Mouse (Mus musculus): ENCODE results near the gene Gm13288. TPM values are rescaled to one million over a fixed set of nuclear protein-coding genes. Genes with fewer than 3 reads are reported as not detected.
"Not testable (repeated sequence)": the region's sequence is repeated elsewhere in the genome, so short reads cannot be mapped to it uniquely, and the experiment has no call there.

The Gm13288 gene
- total RNA-seq, 2 experiments from 2014 or later, result not detected

DNA sequence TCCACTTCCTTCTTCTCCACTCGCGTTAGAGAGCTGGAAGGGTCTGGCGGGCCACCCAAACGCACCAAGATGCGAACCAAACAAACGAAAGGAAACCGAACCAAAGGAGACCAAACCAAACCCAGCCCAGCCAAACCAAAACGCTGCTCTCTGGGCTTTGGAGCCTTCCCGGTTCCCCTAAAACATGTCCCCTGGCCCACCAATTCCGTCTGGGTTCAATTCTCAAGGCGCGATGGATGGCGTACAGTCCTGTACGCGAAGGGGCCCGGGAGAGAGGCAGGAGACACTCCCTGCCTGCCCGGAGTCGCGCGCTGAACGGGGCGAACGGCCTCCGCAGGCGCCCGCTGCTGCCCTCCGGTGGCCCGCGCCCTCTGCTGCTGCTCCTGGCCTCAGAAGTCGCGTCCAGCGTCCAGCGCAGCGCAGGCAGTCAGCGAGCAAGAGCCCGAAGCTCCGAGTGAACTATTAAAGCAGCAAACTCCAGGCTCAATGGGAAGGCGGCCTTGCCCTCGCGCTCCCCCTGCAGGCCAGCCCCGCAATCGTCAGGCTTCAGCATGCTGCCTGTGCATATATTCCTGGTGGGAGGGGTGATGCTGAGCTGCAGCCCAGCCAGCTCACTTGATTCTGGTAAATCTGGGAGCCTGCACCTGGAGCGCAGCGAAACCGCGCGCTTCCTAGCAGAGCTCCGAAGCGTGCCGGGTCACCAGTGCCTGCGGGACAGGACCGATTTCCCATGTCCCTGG lies 11.2 kb upstream of the Gm13288 start, which contains the start of gene Gm13275:
Gene Gm13275 (plus strand): TSS at position 552 of the 740 bp plus-strand sequence.
- not testable (repeated sequence) for ATAC-seq (replicated peaks; ENCODE audit: low FRiP score, poor library complexity, severe bottlenecking)

DNA sequence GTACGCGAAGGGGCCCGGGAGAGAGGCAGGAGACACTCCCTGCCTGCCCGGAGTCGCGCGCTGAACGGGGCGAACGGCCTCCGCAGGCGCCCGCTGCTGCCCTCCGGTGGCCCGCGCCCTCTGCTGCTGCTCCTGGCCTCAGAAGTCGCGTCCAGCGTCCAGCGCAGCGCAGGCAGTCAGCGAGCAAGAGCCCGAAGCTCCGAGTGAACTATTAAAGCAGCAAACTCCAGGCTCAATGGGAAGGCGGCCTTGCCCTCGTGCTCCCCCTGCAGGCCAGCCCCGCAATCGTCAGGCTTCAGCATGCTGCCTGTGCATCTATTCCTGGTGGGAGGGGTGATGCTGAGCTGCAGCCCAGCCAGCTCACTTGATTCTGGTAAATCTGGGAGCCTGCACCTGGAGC lies 8.2 kb upstream of the Gm13288 start, which contains the start of gene Gm13279:
Gene Gm13279 (plus strand): TSS at position 301 of the 400 bp plus-strand sequence.
- not testable (repeated sequence) for ATAC-seq (replicated peaks; ENCODE audit: low FRiP score, poor library complexity, severe bottlenecking)

DNA sequence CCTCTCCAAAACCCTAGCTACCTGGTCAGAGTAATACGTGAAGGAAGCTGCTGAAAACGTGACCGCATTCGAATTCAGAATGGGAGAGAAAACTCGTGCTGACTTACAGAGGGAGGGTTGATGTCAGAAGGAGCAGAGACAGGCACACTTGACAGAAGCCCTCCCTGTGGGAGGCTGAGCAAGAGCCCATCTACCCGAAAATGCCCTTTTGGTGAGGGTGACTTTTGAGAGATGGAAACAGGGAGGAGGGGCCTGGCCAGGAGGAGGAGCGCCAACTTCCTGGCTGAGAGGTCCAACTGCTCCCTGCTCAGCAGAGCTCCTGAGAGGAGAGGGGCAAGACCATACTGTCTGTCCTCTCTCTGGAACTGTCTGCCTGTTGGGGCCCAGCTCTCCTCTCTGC lies 6.0 kb upstream of the Gm13288 start, which contains the start of gene Gm13285:
Gene Gm13285 (plus strand): TSS at position 301 of the 400 bp plus-strand sequence.
- not testable (repeated sequence) for ATAC-seq (replicated peaks; ENCODE audit: low FRiP score, poor library complexity, severe bottlenecking)

DNA sequence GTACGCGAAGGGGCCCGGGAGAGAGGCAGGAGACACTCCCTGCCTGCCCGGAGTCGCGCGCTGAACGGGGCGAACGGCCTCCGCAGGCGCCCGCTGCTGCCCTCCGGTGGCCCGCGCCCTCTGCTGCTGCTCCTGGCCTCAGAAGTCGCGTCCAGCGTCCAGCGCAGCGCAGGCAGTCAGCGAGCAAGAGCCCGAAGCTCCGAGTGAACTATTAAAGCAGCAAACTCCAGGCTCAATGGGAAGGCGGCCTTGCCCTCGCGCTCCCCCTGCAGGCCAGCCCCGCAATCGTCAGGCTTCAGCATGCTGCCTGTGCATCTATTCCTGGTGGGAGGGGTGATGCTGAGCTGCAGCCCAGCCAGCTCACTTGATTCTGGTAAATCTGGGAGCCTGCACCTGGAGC lies 2.4 kb upstream of the Gm13288 start, which contains the start of gene Gm13287:
Gene Gm13287 (plus strand): TSS at position 301 of the 400 bp plus-strand sequence.
- not testable (repeated sequence) for ATAC-seq (replicated peaks; ENCODE audit: low FRiP score, poor library complexity, severe bottlenecking)

DNA sequence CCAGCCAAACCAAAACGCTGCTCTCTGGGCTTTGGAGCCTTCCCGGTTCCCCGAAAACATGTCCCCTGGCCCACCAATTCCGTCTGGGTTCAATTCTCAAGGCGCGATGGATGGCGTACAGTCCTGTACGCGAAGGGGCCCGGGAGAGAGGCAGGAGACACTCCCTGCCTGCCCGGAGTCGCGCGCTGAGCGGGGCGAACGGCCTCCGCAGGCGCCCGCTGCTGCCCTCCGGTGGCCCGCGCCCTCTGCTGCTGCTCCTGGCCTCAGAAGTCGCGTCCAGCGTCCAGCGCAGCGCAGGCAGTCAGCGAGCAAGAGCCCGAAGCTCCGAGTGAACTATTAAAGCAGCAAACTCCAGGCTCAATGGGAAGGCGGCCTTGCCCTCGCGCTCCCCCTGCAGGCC lies 430 bp downstream of the Gm13288 start:
- not testable (repeated sequence) for ATAC-seq (replicated peaks; ENCODE audit: low FRiP score, poor library complexity, severe bottlenecking)

DNA sequence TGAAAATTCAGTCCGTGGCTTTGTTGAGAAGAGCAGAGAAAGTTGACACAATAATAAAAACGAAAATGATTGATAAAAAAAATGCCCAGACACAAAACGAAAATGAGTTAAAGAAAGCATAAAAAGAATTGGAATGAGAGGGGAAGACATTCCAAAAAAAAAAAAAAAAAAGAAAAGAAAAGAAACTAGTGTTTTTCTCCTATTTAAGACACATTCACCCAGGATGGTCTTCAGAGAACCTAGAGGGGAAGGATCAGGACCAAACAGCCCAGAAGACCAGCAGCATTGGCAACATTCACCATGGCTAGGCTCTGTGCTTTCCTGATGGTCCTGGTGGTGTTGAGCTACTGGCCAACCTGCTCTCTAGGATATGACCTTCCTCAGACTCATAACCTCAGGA lies 10.6 kb downstream of the Gm13288 start, which contains the start of gene Ifna7:
Gene Ifna7 (plus strand): TSS at position 301 of the 400 bp plus-strand sequence.
- ATAC-seq (replicated peaks; ENCODE audit: low FRiP score, poor library complexity, severe bottlenecking), result no peak

DNA sequence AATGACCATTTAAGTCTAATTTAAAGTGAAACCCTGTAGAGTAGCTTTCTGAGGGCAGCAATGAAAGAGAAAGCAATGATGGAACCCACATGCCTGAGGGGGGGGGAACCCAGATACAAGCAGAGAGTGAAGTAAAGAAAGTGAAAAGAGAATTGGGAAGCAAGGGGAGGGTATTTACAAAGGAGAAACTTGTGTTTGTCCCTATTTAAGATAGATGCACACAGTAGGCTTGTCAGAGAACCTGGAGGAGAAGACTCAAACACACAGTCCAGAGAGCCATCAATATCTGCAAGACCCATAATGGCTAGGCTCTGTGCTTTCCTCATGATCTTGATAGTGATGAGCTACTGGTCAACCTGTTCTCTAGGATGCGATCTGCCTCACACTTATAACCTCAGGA lies 14.3 kb downstream of the Gm13288 start, which contains the start of gene Ifna11:
Gene Ifna11 (plus strand): TSS at position 301 of the 400 bp plus-strand sequence.
- ATAC-seq (replicated peaks; ENCODE audit: low FRiP score, poor library complexity, severe bottlenecking), result no peak

DNA sequence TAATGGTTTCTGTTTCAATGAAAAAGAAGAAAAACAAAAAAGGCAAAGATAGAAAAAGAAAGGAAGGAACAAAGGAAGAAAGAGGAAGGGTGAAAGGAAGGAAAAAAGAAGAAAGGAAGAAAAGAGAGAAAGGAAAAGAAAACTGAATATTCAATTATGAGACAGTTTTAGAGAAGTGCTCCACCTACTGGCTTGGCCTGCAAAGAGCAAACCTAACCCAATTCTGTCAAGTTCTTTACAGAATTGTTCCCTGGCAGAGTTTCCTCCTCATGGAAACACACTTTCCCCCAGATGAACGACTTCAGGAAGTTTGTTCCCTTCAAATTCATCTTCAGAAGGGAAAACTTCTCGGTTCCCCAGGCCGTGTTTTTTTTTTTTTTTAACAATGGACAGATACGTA lies 17.7 kb downstream of the Gm13288 start:
- no peak for ATAC-seq (replicated peaks; ENCODE audit: low FRiP score, poor library complexity, severe bottlenecking)

DNA sequence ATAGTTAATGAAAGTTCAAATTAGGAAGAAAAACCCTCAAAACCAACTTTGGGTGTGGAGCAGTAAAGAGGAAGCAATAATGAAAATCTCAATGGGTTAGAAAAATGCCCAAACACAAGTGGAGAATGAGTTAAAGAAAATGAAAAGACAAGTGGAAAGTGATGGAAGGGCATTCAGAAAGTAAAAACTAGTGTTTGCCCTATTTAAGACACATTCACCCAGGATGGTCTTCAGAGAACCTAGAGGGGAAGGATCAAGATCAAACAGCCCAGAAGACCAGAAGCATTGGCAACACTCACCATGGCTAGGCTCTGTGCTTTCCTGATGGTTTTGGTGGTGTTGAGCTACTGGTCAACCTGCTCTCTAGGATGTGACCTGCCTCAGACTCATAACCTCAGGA lies 21.8 kb downstream of the Gm13288 start, which contains the start of gene Ifna6:
Gene Ifna6 (plus strand): TSS at position 301 of the 400 bp plus-strand sequence.
- ATAC-seq (replicated peaks; ENCODE audit: low FRiP score, poor library complexity, severe bottlenecking), result not testable (repeated sequence)

DNA sequence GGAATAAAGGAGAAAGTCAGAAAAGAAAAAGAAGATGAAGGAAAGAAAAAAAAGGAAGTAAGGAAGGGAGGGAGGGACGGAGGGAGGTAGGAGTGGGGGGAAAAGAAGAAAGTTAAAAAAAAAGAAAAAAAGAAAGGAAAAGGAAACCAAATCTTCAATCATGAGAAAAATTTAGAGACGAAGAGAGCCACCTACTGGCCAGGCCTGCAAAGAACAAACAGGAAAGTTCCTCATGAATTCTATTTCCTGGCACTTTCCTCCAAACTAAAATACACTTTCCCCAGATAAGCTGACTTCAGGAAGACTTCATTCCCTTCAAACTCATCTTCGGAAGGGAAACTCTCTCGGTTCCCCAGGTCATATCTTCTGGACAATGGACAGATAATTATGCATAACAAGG lies 25.2 kb downstream of the Gm13288 start:
- no peak for ATAC-seq (replicated peaks; ENCODE audit: low FRiP score, poor library complexity, severe bottlenecking)

DNA sequence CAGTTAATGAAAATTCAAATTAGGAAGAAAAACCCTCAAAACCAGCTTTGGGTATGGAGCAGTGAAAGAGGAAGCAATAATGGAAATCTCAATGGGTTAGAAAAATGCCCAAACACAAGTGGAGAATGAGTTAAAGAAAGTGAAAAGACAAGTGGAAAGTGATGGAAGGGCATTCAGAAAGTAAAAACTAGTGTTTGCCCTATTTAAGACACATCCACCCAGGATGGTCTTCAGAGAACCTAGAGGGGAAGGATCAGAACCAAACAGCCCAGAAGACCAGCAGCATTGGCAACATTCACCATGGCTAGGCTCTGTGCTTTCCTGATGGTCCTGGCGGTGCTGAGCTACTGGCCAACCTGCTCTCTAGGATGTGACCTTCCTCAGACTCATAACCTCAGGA lies 29.9 kb downstream of the Gm13288 start, which contains the start of gene Ifna5:
Gene Ifna5 (plus strand): TSS at position 301 of the 400 bp plus-strand sequence.
- not testable (repeated sequence) for ATAC-seq (replicated peaks; ENCODE audit: low FRiP score, poor library complexity, severe bottlenecking)

DNA sequence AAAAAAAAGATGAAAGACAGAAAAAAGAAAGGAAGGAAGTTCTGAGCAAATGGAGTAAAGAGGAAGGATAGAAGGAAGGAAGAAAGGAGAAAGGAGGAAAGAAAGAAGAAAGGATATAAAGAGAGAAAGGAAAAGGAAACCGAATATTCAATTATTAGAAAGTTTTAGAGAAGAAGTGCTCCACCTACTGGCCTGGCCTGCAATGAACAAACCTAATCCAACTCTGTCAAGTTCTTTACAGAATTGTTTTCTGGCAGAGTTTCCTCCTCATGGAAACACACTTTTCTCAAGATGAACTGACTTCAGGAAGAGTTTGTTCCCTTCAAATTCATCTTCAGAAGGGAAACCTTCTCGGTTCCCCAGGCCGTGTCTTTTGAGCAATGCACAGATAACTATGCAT lies 33.5 kb downstream of the Gm13288 start:
- ATAC-seq (replicated peaks; ENCODE audit: low FRiP score, poor library complexity, severe bottlenecking), result no peak

DNA sequence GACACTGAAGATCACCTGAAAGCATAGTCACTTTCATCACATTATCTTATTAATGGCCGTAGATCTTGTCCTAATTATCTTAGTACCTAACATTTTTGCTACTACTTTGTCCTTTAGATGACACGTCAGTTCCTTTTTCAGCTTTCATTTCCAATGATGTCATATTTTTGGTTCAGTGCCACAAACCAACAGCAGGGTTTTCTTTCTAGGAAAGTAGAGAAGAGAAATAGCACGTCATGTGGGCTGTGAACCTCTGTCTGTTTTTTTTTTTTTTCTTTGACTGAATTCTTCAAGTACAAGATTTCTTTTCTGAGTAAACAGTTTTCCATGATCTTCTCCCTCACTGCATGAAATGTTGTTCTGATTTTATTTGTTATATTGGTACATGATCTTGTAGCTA lies 34.7 kb downstream of the Gm13288 start:
- no peak for ATAC-seq (replicated peaks; ENCODE audit: low FRiP score, poor library complexity, severe bottlenecking)

DNA sequence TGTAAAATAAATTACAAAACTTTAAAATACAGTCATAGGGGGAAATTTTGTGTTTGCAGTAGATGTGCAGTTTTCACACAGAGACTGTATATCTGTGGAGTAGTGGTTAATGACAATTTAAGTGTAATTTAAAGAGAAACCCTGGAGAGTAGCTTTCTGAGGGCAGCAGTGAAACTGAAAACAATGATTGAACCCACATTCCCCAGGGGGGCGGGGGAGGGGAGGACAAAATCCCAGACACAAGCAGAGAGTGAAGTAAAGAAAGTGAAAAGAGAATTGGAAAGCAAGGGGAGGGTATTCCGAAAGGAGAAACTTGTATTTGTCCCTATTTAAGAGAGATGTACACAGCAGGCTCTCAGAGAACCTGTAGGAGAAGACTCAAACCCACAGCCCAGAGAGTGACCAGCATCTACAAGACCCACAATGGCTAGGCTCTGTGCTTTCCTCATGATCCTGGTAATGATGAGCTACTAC lies 36.1 kb downstream of the Gm13288 start, which contains the start of gene Ifna4:
Gene Ifna4 (plus strand): TSS at position 424 of the 474 bp plus-strand sequence.
- ATAC-seq (replicated peaks; ENCODE audit: low FRiP score, poor library complexity, severe bottlenecking), result no peak

DNA sequence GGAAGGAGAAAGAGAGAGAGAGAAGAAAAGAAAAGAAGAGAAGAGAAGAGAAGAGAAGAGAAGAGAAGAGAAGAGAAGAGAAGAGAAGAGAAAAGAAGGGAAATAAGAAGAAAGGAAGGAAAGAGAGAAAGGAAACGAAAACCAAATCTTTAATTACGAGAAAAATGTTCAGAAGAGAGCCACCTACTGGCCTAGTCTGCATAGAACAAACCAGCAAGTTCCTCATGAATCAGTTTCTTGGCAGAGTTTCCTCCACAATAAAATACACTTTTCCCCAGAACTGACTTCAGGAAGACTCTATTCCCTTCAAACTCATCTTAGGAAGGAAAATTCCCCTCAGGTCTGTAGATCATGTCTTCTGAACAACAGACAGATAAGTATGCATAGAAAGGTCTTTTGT lies 40.0 kb downstream of the Gm13288 start:
- no peak for ATAC-seq (replicated peaks; ENCODE audit: low FRiP score, poor library complexity, severe bottlenecking)

DNA sequence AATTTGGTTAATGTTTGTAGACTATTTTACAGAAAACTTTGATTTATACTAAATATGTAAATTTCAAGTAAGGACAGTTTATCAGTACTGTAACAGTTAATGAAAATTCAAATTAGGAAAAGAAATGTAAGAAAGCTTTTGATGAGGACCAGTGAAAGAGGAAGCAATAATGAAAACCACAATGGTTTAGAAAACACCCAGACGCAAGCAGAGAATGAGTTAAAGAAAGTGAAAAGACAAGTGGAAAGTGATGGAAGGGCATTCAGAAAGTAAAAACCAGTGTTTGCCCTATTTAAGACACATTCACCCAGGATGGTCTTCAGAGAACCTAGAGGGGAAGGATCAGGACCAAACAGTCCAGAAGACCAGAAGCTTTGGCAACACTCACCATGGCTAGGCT lies 44.4 kb downstream of the Gm13288 start, which contains the start of gene Ifna1:
Gene Ifna1 (plus strand): TSS at position 390 of the 400 bp plus-strand sequence.
- ATAC-seq (replicated peaks; ENCODE audit: low FRiP score, poor library complexity, severe bottlenecking), result no peak

DNA sequence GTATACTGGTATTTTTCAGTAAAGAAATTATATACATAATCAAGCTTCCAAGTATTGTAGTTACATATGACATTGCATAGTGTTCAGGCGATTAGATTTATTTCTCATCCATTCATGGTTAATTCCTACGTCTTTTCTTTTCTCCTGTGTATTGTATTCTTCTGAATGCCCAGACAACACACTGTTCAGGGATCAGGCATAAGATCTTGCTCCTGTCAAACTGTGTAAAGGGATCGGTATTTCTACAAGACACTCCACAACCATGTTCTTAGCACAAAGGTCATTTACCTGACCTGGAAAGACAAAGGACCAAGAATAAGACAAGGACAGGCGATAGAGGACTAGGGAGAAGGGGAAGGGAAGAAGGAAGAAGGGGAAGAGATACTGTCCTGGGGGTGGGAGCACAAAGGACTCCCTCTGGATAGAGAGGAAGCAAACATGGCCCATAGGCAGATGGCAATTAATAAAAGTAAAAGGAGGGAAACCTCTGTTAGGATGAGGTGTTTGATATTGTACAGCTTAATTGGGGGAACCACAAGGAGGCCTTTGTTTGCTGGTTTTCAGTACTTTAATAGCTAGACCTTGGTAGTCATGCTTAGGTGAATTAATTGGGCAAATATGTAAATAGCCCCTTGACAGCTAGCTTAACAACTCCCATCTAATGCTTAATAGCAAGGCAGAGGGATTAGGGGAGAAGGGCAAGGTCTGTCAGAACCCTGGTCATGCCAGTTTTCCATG lies 45.9 kb downstream of the Gm13288 start:
- ATAC-seq (replicated peaks; ENCODE audit: low FRiP score, poor library complexity, severe bottlenecking), result no peak
